Mouse (Mus musculus): ENCODE data around the gene Shisa7.
"Not testable (repeated sequence)": the region's sequence is repeated elsewhere in the genome, so short reads cannot be mapped to it uniquely, and the experiment has no call there.

Gene Shisa7

GRCm38 (mm10) chr7:4843604-4844244, 772 bp downstream of the Shisa7 start:
- peak; percentile 14 for DNase-seq

- peak; percentile 46 for DNase-seq
Observed at GRCm38 (mm10) chr7:4842634-4843131, 1.8 kb downstream of the Shisa7 start.

GRCm38 (mm10) chr7:4842077-4842476, 2.4 kb downstream of the Shisa7 start:
- DNase-seq = no peak

DNA sequence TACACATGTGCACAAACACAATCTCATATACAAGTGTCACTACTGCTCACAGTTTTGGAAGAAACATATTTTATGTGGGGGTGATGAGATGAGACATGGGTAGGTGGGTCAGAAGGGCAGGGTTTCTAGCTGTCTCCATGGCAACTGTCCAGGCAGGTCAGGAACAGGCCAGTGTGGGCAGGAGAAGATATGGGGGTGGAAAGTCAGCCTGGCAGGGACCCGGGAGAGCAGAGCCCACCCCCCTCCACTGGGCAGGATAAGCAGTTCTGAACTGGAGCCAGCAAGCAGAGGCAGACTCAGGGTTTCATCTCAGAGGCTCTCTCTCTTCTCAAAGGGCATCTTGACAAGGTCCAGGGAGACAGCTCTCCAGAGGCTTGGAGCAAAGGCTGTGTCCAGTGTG, 6.9 kb downstream of the Shisa7 start:
- DNase-seq = no peak

DNA sequence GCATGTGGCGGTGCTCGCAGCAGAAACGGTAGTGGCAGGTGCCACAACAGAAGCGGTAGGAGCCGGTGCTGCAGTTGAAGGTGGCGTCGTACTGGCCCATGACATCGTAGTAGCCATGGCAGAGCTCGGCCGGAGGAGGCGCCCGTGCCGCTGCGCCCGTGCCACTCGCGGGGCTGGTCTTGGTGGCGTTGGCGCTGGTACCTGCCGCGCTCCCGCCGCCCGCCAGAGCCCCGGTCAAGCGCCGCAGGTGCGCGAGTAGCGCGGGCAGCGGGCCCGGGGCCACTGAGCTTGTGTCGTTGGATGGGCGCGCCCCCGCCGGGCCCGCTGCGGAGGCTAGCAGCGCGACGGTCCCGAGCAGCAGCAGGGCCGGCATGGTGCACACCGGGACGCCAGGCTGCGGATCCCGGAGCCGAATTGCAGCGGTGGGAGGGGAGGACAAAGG, 8.1 kb downstream of the Shisa7 start:
- peak; percentile 69 for DNase-seq

DNA sequence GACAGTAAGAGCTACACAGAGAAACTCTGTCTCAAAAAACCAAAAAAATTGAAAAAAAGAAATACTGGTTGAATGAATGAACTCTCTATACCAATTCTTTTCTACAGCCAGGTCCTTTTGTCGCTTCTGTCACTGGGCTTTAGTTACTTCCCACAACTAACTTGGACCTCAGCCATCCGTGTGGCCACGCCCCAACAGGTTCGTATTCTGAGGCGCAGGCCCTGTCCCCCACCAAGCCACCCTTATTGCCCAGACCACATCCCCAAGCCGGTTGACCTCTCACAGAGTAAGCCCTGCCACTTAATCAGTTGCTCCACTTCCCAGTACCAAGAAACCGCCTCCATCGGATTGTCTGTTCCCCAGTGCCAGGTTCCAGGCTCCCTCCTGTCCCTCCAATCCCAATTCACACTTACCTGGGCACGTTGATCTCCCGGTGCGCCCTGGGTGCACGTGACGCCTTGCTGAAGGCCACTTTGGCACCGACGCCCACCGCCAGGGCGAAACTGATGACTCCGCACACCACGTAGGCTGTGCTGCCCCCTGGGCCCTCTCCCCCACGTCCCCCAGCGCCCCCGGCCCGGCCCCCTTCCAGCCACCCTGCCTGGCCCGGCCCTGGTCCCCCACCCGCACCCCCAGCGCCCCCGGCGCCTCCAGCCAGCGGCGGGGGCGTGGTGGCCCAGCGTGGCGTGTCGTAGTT, 8.7 kb downstream of the Shisa7 start:
- no peak for DNase-seq

- DNase-seq = no peak
Observed at GRCm38 (mm10) chr7:4830476-4830875, 14.0 kb downstream of the Shisa7 start.

DNA sequence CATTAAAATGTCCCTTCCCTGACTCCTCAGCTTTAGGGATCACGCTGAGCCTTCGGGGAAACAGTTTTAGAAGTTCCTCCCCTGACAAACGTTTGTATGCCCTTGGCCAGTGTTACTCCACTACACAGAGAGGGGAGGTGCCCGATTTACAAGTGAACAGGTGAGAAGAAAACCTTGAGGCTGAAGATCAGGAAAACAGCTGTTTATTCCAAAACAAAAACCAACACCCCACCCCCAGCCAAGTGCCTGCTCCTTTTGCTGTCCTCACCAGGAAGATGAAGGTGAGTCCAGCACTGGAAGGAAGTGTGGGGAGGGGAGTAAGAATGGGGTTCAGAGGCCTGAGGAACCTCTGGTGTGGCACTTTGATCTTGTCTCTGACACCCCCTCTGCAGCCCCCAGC, 19.1 kb downstream of the Shisa7 start:
- no peak for DNase-seq

GRCm38 (mm10) chr7:4822162-4822907, 22.2 kb downstream of the Shisa7 start:
- no peak for DNase-seq

- DNase-seq = no peak
Observed at GRCm38 (mm10) chr7:4821690-4822089, 22.8 kb downstream of the Shisa7 start.

DNA sequence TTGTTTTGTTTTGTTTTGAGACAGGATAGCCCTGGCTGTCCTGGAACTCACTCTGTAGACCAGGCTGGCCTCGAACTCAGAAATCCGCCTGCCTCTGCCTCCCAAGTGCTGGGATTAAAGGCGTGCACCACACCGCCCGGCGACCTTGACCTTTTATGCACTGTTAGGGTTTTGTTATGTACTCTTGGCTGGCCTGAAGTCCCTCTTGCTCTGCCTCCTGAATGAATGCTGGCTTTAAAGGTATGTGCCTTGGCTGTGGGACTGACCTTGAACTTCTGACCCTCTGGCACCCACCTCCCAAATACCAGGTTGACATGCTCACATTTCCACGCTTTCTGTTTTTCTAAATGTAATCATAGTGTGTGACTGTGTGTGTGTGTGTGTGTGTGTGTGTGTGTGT, 23.6 kb downstream of the Shisa7 start:
- not testable (repeated sequence) for DNase-seq

DNA sequence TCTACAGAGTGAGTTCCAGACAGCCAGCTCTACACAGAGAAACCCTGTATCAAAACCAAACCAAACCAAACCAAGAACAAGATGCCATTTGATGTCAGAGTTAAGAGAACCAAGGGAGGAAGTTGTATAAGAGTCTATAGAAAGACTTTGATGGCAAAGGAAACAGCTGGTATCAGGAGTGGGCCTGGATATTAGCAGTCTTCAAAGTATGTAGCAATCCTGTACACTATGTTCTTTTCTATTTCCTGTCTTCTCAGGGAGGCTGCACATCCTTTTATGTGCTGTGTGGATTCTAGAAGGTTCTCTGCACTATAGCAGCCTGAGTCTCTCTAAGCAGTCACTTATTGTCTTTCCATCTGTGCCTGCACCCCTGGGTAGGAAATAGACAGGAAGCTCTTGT, 27.9 kb downstream of the Shisa7 start:
- peak; percentile 34 for DNase-seq

GRCm38 (mm10) chr7:4813105-4813791, 31.2 kb downstream of the Shisa7 start:
- DNase-seq = no peak

DNA sequence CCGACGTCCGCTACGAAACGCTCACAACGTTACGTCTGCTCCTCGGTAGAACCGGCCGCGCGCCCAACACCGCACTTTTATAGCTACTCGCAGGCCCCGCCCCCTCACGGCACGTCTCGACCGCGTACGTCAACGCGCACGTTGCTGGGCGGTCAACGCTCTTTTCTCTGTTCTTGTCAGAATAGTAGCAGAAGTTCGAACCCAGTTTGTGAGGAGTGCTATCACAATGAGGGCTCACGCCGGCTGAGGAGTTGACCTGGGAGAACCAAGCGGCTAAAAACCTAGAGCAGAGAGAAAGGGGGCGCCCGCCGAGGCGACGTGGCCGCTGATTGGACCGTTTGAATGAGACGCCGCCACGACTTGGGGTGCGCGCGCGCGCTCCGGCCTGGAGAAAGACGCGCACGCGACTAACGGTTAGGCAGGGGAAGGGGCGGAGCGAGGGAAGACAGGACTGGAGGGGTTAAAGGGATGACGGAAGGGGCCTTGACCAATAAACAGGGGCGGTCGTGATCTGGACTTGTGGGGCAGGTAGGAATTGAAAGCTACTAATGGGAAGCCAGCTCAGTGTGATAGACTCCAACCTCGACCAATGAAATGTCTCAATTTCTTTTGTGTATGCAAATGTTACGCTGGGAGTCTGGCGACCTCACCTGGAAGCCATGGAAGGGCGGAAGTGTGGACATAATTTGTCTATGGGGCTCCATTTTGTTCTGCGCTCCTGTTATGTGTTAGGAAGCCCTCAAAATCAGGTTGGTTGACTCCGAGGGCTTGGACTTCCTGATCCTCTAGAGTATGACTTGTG, 32.0 kb downstream of the Shisa7 start, which contains the start of gene Ube2s:
Gene Ube2s, minus strand, starts transcription at position 288 of the 802 bp plus-strand sequence.
- DNase-seq = peak; percentile 98

GRCm38 (mm10) chr7:4811842-4812302, 32.6 kb downstream of the Shisa7 start:
- DNase-seq = no peak

- DNase-seq = not testable (repeated sequence)
Observed at GRCm38 (mm10) chr7:4811131-4811530, 33.4 kb downstream of the Shisa7 start.

- peak; percentile 51 for DNase-seq
Observed at GRCm38 (mm10) chr7:4806716-4807115, 37.8 kb downstream of the Shisa7 start.

- DNase-seq = no peak
Observed at GRCm38 (mm10) chr7:4802247-4802646, 42.2 kb downstream of the Shisa7 start.

- peak; percentile 21 for DNase-seq
Observed at GRCm38 (mm10) chr7:4795767-4796433, 48.6 kb downstream of the Shisa7 start.

GRCm38 (mm10) chr7:4794631-4795168, 49.8 kb downstream of the Shisa7 start:
- no peak for DNase-seq

GRCm38 (mm10) chr7:4793674-4794073, 50.8 kb downstream of the Shisa7 start:
- no peak for DNase-seq
